Mouse (Mus musculus) embryo, embryonic 11 days (tissue): ENCODE results near the gene Psmf1.
A peak's percentile ranks its signal among the peaks of the same experiment; 100 is the strongest.

ENCODE experiments used
- DNase-seq: peaks from one replicate; pipeline ENCODE4 v3.0.0-alpha.2; 2015

The Psmf1 gene

DNA sequence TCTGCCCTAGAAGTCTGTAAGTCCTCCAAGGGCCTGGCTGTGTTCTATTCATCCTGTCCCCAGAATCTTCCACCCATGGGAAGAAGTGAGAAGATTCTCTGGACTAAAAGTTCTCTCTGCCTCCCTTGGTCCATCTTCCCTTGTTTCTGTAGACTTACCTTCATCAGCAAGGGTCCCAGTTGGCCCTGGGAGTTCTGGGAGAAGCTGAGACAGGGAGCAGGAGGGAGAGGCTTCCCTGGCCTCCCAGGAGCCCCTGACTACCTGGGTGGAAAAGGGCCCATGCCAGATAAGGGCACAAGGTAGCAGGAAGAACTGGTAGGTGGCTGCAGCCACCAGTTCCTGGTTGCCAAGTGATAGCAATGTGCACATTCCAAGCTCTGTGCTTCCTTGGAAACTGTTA is at the start of gene Psmf1:
Psmf1 (minus strand) TSS at position 342 of the 400 bp plus-strand sequence.
- no peak for DNase-seq

DNA sequence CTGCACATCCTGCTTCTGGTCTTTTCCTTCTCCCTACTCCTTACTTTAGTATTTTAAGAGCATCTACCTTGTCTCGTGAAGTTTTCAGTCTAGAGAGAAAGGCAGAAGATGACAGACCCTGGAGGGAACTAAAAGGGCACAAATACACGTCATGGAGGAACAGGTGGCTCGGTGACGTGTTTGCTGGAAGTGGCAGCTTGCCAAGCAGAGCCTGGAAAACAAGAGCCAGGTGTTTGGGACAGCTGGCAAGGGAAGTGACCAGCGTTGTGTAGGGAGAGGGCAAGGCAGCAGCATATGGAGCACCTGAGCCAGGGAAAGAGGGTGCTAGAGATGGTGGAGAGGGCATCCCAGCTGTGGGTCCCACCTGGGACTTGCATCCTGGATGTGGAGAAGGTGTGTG is 47.2 kb upstream of the Psmf1 start:
- DNase-seq, result no peak

DNA sequence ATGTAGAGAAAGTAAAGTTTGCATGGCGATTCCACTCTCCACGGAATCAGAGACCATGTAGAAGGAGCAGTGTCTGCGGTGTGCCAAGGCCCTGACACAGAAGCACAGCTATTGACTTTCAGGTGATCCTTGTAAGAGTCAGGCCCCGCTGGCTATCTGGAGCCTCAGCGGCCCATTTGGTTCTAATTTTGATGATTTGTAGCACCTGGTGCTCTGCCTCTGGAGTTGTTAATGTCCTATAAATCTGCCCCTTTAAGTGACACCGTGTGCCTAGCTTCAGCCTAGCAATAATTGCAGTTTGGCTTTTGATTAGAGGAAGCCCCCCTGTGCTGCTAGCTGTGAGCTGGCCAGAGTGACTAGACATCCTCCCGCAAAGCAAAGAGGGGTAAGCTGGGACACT is 46.2 kb upstream of the Psmf1 start:
- DNase-seq, result peak; percentile 65

DNA sequence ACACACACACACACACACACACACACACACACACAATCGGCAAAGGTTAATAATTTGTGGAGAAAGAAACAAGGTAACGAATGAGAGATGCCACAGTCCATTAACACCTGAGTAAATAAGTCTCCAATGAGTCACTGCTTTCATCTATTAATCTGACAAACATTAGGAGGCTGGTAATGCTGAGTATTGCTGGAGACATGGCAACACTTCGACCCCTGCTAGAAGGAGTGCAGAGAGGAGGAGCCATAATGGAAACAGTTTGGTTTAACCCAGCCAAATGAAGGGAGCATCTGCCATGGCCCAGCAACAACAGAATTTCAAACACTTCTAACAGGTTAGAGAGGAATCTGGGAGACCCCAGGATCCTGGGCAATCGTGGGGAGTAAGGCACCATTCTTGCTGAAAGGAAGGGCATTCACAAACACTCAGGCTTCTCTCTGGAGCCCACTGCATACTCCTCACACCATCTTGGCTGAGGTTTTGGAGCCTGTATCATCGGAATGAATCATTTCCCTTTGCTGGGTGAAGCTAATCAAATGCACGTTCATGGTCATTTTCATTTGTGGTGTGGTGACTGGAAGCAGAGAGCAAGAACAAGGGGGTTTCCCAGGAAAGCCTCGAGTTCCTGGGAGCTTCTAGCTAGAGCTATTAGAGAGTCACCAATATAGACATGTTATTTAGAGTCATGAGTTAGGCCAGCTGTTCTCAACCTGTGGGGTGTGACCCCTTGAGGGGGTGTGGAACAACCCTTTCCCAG is 44.4 kb upstream of the Psmf1 start:
- no peak for DNase-seq

DNA sequence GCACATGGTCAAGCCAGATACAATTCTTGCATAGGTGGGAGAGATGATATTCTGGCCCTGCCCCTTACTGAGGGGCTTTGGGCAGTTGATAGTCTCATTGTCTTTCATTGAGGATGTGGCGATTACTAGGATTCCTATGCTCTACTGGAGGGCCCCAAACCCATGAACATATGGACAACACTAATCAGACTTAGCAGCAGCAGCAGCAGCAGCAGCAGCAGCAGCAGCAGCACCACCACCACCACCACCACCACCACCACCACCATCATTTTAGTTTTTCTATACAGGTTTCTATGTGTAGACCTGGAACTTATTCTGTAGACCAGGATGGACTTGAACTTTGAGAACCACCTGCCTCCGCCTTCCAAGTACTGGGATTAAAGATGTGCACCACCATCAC is 39.5 kb upstream of the Psmf1 start:
- DNase-seq, result no peak

DNA sequence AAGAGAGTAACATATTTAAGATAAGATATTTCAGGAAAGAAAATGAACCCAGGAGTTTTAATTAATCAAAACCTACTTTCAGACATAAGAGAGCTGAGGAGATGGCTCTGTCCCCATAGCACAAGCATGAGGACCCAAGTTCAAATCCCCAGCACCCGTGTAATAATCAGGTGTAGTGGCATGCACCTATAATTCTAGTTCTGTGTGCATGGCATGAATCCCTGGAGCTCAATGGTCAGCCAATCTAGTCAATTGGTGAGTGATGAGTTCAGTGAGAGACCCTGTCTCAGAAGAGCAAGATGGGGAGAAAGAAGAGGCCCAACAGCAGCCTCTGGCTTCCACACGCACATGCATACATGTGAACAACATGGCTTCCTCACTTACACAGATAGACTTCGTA is 33.4 kb upstream of the Psmf1 start:
- no peak for DNase-seq

DNA sequence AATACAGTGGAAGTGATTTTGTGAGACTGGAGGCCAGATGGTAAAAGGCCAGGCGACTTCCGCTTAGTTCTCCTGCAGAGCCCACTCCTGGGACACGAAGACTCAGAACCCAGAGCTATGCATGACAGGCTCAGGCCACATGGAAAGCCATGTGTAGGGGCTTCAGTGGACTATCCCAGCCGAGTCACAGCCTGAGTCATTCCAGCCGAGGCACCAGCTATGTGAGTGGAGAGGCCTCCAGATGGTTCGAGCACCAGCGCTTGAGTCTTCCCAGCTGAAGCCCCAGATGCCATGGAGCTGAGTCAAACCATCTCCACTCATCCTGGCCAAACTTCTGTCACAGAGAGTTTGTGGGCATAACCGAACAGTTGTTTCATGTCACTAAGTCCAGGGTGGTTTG is 29.5 kb upstream of the Psmf1 start:
- no peak for DNase-seq

DNA sequence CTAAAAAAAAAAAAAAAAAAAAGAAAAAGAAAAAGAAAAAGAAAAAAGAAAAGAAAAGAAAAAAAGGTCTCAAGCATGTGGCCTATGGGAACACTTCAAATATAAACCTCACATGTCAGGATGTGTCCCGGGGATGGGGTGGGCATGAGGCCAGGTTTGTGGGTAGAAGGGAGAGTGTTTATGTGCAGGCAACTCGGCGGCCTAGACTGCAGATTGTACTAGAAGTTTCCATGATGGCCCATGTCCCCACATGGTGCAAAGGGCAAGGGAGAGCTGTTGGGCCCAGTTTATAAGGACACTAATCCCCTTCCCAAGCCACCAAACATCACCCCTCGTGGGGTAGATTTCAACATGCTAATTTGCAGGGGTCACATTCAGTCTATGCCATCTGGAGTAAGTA is 28.2 kb upstream of the Psmf1 start:
- DNase-seq, result no peak

DNA sequence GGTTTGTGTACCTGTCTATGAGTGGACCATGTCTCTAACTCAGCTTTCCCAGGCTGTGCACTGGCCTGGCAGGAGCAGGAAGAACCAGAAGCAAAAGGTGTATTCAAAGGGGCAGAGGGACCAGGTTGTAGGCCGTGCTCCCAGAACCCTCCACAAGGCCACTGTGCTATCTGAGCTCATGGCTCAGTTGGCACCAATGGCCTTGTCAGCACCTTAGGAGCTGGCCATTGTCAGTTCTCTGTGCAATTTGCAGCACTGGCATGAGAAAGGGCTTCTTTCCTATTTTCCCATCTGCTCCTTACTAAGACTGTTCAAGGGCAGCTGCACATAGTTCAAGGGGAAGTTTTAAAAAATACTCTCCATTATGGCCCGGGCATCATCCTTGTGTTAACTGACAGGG is 20.6 kb upstream of the Psmf1 start:
- DNase-seq, result no peak

DNA sequence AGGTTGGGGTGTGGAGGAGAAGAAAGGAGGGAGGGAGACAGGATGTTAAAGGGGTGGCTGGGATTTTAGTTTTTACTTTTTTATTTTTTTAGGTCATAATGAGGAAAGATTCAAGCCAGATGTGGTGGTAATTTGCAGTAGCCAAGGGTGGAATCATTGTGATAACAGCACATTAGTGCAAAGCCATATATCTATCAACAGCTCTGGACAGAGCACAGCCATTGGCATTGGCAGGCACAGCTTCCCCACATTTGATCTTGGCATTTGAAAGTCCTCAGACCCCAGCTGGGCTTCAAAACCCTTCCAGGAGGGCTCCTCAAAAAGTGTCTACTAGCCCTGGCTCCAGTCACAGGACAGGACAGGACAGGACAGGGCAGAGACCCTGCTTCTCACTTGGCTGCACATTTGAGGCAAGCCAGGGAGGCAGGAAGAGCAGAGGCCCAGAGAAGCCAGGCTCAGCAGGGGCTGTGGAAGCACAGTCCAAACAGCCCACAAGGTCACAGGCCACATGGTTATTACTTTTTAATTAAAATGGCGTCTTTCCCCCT is 14.9 kb upstream of the Psmf1 start:
- no peak for DNase-seq

DNA sequence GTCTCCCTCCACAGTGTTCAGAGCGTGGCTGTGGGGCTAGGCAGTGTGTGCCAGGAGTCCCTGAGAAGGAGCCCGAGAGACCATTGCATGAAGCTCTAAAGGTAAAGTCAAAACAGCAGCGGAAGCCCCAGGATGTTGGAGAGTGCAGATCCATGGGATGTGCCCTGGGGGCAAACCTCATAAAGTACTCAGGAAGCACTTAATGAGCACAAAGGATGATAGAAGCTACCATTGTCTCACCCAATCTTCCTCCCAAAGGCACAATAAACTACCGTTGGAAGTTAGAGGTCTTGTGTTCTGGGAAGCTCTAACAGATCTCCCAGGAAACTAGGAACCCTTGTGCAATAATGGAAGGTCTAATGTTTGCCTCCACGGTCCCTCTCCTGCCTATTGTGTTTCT is 13.5 kb upstream of the Psmf1 start:
- no peak for DNase-seq

DNA sequence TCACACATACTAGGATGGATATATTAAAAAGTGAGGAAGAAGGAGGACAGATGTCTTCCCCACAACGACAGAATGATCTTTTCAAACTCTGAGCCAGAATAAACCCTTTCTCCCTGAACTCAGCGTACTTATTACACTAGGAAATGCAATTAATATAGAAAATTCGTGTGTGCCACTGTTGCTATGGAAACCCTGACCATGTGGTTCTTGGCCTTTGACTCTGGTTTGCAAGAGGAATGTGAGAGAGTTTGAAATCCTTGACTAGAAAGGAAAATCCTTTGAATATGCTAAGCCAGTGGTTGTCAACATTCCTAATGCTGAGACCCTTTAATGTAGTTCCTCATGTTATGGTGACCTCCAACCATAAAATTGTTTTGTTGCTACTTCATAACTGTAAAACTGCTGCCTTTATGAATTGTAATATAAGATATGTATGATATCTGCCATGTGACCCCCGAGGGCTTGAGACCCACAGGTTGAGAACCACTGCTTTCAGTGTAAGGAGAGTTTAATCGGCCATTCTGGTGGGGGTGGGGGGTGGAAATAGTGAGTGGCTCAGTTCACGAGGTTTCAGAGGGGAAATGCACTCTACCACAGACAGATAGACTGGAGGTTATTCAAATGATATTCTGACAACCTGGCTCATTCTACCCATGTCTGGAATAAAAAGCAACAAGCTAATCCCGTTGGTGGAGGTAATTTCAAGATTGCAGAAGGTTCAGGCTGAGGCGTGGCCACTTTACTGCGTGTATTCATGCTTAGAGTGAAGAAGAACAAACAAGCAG is 12.5 kb upstream of the Psmf1 start:
- DNase-seq, result peak; percentile 31

DNA sequence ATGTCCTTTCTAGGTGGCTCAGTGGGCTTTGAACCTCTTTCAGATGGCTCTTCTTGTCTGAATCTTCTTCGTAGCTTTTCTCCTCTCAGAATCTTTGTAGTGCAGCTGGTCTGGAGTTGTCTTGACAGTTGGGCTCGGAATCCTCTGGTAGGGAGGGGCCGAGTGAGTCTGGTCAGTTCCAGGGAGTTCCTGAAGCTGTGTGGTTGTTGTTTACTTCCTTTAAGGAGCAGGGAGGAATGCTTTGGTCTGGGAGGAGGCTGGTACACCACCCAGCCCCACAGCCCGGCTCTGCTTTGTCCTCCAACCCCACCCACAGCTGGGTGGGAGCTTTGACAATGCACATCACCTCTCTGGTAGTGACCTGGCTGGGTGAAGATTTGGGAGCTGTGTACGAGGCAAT is 7.3 kb upstream of the Psmf1 start:
- no peak for DNase-seq

DNA sequence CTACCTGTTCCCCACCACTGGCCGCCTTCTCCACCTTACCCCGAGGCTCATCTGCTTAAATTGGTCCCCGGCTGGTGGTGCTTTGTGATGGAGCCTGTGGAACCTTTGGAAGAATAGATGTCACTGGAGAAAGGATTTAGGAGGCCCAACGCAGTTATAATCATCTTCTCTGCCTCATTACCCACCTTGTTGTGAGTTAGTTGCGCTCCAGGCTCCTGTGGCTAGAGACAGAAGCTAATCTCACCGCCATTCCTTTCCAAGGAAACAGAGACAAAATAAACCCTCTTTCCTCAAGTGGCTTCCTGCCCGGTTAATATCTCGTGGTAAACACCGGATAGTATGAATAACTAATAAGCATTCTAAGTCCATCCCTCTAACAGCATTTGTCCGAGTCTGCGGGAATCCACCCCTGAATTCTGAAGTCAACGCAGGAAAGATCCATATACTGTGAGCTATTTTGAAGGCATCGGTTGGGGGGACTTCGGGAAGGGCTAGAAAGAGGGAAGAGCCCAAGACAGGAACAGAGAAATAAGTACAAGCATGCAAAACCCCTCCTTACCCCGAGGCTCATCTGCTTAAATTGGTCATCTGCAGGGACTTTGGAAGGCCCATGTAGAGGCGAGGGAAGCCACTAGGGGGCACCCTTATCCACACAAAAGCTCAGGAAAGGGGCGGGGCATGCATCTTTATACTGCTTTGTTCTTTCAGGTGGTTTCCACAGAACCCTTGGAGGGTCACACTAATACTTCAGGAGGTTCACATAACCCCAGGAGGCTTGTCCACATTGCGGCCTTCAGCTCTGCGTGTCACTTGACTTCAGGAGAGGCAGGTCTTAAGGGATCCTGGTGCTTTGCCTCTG is 4.1 kb upstream of the Psmf1 start:
- DNase-seq, result peak; percentile 92

DNA sequence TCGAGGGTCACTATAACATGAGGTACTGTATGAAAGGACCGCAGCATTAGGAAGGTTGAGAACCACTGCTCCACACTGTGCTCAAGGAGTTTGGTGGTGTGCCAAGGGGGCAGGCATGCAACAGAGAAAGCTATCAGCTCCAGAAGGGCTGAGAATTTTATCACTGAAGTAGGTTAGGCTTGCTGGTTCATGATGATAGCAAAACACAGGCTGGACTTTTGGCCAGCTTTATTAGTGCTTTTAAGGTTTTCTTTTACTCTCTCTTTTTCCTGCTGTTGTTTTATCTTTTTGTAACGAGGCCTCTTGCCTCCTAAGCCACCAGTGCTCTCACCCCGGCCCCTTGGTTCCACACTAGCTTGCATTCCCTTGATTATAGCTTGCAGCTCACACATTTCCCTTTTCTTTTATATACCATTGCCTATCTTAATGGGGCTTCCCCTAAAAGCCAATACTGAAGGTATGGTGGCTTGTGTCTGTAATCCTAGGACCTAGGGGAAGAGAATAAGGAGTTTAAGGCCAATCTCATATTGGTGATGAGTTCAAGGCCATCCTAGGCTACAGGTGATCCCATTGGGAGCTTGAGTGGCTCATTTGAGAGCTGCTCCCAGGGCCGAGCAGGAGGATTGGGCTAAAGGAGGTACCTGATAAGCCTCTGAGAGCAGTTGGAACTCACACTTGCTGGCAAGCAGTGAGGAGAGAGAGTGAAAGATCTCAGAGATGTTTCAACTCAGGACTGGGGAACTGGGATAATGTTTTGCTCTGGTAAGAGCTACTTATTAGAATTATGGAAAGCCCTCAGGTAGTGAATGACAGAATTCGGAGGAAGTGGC is 921 bp downstream of the Psmf1 start:
- DNase-seq, result no peak

DNA sequence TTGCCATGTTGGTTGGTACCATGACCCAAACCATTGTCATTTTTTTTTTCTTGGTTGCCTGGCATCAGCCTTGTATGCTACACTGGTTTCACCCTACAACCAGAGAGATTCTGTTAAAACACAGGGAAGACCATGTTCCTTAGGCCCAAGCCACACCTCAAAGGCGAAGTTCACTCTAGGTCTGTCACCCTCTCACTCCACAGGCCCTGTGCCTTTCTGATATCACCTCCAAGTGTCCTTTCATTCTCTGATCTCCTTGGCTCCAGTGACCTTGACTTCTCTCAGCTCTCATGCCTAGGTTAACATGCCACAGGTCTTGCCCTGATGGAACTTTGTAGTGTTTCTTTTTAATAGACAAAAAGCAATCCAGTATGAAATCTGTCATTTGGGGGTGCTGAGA is 1.9 kb downstream of the Psmf1 start:
- no peak for DNase-seq

DNA sequence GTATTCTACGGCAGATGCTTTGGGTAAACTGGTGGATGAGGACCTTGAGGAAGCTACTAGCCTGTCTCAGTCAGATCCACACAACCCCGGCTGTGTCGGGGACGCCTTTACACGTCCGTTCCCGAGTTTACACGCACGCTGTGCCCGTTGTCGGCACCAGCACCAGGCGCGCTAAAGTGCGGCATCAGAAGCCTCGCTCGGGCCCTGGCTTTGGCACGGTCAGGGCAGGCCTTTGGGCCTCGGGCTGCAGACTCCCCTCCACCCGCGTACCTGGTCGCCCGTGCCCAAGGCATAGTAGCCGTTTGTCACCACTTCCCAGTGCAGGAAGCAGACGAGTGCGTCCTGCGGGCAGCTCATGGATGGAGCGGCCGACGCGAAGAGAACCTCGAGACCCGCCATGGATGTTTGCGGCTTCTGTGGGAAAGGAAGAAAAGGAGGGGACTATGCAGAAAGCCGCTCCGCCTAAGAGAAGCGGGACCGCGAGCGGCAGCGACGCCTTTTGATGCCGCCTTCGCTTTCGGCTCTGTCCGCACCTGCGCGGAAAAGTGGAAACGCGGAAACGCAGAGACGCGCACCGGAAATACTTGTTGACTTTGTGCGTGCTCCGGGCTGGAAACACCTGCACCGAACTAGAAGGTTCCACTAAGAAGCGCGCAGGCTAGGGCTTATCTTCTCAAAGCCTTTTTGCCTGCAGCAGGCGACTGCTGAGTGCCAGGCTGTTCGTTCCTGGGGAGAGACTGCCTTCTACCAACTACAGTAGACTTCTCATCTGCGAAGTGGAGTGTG is 3.1 kb downstream of the Psmf1 start:
- peak; percentile 94 for DNase-seq

DNA sequence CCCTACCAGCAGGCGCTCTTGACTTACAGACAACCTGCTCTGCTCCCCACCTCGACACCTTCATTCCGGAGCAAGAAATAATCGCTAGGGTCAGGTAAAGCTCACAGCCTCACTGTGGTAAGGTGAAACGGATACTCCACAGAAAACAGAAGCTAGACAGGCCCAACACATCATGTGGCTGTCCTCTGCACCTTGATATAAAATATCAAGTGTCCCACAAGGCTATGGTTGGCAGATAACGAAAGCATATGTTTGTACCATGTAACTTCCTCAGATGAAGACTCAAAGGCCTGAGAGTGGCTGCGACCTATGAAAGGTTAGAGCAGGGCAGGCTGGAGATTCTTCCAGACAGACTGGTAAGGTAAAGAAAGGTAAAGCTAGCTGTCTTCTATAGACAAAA is 4.5 kb downstream of the Psmf1 start:
- no peak for DNase-seq

DNA sequence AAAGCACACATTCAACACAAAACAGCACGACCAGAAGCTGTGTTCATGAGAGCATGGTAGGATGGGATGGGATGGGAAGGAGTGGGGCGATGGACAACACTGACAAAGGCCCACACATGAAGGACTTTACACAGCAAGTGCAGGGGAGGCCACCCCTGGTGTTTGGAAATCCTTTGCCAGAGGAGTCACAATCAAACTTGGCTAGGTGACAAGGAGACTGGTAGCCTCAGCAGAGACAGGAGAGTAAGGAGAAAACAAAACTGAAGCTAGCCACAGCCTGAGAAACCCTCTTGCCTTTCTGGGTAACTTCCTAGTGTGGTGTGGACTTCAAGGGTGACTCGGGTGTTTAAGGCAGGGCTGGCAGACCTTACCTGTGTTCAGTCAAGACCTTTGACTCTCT is 4.9 kb downstream of the Psmf1 start:
- DNase-seq, result no peak

DNA sequence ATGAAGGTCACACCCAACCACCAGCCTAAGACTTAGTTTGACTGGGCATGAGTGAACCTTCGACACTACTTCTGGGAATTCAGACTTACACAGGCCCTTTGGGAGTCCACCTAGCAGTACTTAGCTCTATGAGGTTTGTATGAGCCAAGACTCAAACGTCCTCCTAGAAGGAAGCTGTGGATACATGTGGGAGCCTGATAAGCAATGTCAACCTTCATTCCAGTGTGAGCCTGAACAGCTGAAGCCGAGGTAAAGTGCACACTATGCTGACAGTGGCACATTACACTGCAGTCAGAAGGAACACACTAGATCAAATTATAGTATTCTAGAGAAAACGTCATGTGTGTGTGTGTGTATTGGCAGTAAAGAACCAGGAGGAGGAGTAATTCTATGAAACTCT is 5.5 kb downstream of the Psmf1 start:
- no peak for DNase-seq

DNA sequence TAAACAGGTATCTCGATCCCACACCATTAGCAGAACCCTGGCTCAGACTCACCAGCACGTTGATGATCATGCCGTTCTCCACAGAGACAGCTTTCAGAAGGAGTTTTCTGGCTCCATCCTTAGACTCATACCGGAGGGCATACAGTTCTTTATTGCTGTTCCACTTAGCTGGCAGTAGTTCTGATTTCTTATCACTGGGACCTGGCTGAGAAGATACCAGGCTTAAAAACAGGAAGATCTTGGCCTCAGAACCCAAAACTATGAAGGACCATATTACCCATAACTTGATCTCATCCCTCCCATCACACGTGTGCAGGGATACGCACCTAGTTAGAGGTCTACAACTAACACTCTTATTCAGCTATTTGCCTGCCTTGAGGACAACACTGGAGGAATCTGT is 8.6 kb downstream of the Psmf1 start:
- DNase-seq, result no peak
